Mouse (Mus musculus): ENCODE results near the gene Kank2. TPM values are rescaled to one million over a fixed set of nuclear protein-coding genes. Genes with fewer than 3 reads are reported as not detected.

Gene Kank2
- polyA plus RNA-seq, 1 experiment from 2014 or later, result 23.3 TPM

DNA sequence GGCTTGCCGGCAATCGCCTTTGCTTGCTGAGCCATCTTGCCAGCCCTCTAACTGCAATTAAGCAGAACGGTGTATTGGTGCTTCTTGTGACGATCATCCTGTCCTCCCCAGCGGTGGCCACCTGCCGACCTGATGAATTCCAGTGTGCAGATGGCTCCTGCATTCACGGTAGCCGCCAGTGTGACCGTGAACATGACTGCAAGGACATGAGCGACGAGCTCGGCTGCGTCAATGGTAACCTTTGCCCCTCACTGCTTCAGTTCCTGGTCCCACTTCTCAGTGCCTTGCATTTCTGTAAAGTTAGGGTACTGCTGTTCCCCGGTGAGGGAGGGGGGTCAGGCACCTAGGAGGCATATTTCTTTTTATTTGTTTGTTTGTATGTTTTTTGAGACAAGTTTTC, 63.4 kb downstream of the Kank2 start:
- DNase-seq (ENCODE audit: low spot score) (no peak), ATAC-seq (no peak)
- Histone ChIP-seq H3K4me3 (ENCODE audit: low read depth, low read length) (no peak overlapping the region), H3K4me2 (replicated peaks; ENCODE audit: low read depth, low read length) (no peak overlapping the region), H3K27me3 (replicated peaks; ENCODE audit: insufficient read depth, low read length) (no peaks in the 10 kb centered on the region), H3K4me1 (ENCODE audit: insufficient read depth, low read depth, low read length) (no peaks in the 10 kb centered on the region), H3K9ac (replicated peaks; ENCODE audit: low read depth) (no peak overlapping the region), H3K9me3 (ENCODE audit: low read length) (no peaks in the 10 kb centered on the region), H3K27ac (ENCODE audit: low read length) (no peak overlapping the region), H3K36me3 (ENCODE audit: insufficient read depth, low read length) (peaks cover 40% of the 10 kb centered on the region)
- TF ChIP-seq CTCF (IDR thresholded peaks at IDR 0.05) (no peak), EP300 (IDR thresholded peaks at IDR 0.05) (no peak)
- WGBS, result 89% methylated on average over 14 of the region's 14 CpGs

DNA sequence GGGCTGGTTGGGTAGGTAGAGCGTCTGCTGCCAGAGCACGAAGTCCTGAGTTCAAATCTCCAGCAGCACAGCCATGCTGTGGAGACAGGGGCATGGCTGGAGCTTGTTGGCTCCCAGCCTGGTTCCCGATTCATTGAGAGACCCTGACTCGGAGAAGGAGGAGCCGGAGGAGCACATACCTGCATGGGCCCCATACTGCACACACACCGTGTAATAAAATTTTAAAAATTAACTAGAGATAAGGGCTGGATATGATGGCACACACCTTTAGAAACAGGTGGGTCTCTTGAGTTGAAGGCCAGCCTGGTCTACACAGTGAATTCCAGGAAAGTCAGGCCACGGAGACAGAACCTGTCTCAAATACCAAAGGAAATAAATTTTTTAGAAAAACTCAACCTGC, 64.6 kb downstream of the Kank2 start:
- no peaks in the 10 kb centered on the region for H3K9me3 ChIP-seq (ENCODE audit: low read length)
- TF ChIP-seq CTCF (IDR thresholded peaks at IDR 0.05) (no peak), EP300 (IDR thresholded peaks at IDR 0.05) (no peak)
- WGBS, result 88% methylated on average over 7 of the region's 7 CpGs

DNA sequence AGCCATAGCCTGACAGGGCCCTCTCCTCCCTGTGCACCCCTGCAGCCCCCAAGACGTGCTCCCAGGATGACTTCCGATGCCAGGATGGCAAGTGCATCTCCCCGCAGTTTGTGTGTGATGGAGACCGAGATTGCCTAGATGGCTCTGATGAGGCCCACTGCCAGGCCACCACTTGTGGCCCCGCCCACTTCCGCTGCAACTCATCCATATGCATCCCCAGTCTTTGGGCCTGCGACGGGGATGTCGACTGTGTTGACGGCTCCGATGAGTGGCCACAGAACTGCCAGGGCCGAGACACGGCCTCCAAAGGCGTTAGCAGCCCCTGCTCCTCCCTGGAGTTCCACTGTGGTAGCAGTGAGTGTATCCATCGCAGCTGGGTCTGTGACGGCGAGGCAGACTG, 65.1 kb downstream of the Kank2 start:
- Histone ChIP-seq H3K4me3 (ENCODE audit: low read depth, low read length) (no peak overlapping the region), H3K27ac (ENCODE audit: low read length) (no peak overlapping the region), H3K27me3 (replicated peaks; ENCODE audit: insufficient read depth, low read length) (no peaks in the 10 kb centered on the region), H3K4me2 (replicated peaks; ENCODE audit: low read depth, low read length) (no peak overlapping the region), H3K9me3 (ENCODE audit: low read length) (no peaks in the 10 kb centered on the region), H3K9ac (replicated peaks; ENCODE audit: low read depth) (no peak overlapping the region), H3K4me1 (ENCODE audit: insufficient read depth, low read depth, low read length) (no peaks in the 10 kb centered on the region), H3K36me3 (ENCODE audit: insufficient read depth, low read length) (peaks cover 32% of the 10 kb centered on the region; the same call in 1 of the 2 replicates)
- WGBS, result 94% methylated on average over 16 of the region's 17 CpGs
- TF ChIP-seq CTCF (IDR thresholded peaks at IDR 0.05) (no peak), EP300 (IDR thresholded peaks at IDR 0.05) (no peak)
- DNase-seq (ENCODE audit: low spot score), result no peak
- no peak for ATAC-seq

More for the DNA sequence above, 64.6 kb downstream of the Kank2 start:
- DNase-seq (ENCODE audit: low spot score), result no peak
- H3K9ac ChIP-seq (replicated peaks; ENCODE audit: low read depth), result no peak overlapping the region
- ATAC-seq, result no peak
- H3K4me1 ChIP-seq (ENCODE audit: insufficient read depth, low read depth, low read length), result no peaks in the 10 kb centered on the region
- H3K4me3 ChIP-seq (ENCODE audit: low read depth, low read length), result no peak overlapping the region
- no peak overlapping the region for H3K27ac ChIP-seq (ENCODE audit: low read length)
- H3K36me3 ChIP-seq (ENCODE audit: insufficient read depth, low read length), result peaks cover 38% of the 10 kb centered on the region; the same call in 1 of the 2 replicates
- no peaks in the 10 kb centered on the region for H3K27me3 ChIP-seq (replicated peaks; ENCODE audit: insufficient read depth, low read length)
- H3K4me2 ChIP-seq (replicated peaks; ENCODE audit: low read depth, low read length), result no peak overlapping the region

DNA sequence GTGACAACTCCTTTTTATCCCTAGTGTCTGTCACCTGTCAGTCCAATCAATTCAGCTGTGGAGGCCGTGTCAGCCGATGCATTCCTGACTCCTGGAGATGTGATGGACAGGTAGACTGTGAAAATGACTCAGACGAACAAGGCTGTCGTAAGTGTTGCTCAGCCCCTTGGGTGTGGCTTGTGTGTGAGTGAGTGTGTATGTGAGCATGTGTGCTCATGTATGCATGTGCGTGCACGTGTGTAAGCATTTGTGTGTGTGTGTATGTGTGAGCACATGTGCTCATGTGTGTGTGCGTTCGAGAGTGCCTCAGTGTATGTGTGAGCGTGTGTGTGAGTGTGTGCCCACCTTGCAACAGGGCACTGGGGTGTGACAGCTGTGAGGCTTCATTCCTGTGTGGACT, 66.3 kb downstream of the Kank2 start:
- H3K27me3 ChIP-seq (replicated peaks; ENCODE audit: insufficient read depth, low read length), result no peaks in the 10 kb centered on the region
- ATAC-seq (no peak), DNase-seq (ENCODE audit: low spot score) (no peak)
- TF ChIP-seq CTCF (IDR thresholded peaks at IDR 0.05), result no peak
- TF ChIP-seq EP300 (IDR thresholded peaks at IDR 0.05), result no peak
- no peak overlapping the region for H3K4me2 ChIP-seq (replicated peaks; ENCODE audit: low read depth, low read length)
- H3K4me3 ChIP-seq (ENCODE audit: low read depth, low read length), result no peak overlapping the region
- H3K4me1 ChIP-seq (ENCODE audit: insufficient read depth, low read depth, low read length), result no peaks in the 10 kb centered on the region
- WGBS, result 95% methylated on average over 9 of the region's 9 CpGs
- H3K9me3 ChIP-seq (ENCODE audit: low read length), result no peaks in the 10 kb centered on the region
- H3K36me3 ChIP-seq (ENCODE audit: insufficient read depth, low read length), result peaks cover 23% of the 10 kb centered on the region; the same call in 1 of the 2 replicates
- H3K9ac ChIP-seq (replicated peaks; ENCODE audit: low read depth), result no peak overlapping the region
- no peak overlapping the region for H3K27ac ChIP-seq (ENCODE audit: low read length)

DNA sequence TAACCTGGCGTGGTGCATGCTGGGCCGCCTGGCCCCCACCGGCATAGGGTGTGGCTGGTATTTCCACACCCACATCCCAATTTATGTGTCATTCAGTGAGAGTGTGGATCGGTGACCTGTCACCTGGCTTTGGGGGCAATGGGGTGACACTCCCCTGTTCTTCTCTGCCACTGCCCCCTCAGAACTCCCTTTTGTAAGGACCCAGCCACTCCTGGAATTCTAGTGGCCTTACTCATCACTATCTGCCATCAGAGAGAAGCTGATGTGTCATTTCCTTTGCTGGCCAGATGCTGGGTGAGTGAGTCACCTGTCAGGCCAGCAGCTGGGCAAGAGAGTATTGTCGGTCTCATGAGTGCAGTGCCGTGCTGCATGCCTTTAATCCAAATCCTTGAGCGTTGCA, 69.3 kb downstream of the Kank2 start:
- Histone ChIP-seq H3K27me3 (replicated peaks; ENCODE audit: insufficient read depth, low read length) (no peaks in the 10 kb centered on the region), H3K4me1 (ENCODE audit: insufficient read depth, low read depth, low read length) (peaks cover 8% of the 10 kb centered on the region; the same call in 1 of the 2 replicates), H3K36me3 (ENCODE audit: insufficient read depth, low read length) (peaks cover 12% of the 10 kb centered on the region; the same call in 1 of the 2 replicates), H3K9ac (replicated peaks; ENCODE audit: low read depth) (no peak overlapping the region), H3K27ac (ENCODE audit: low read length) (no peak overlapping the region), H3K4me3 (ENCODE audit: low read depth, low read length) (no peak overlapping the region), H3K4me2 (replicated peaks; ENCODE audit: low read depth, low read length) (no peak overlapping the region), H3K9me3 (ENCODE audit: low read length) (no peaks in the 10 kb centered on the region)
- DNase-seq (ENCODE audit: low spot score), result peak; percentile 59
- ATAC-seq, result peak; percentile 64
- 75% methylated on average over 7 of the region's 7 CpGs for WGBS
- no peak for TF ChIP-seq CTCF (IDR thresholded peaks at IDR 0.05)
- peak; percentile 63; the same call in 1 of the 2 replicates for TF ChIP-seq EP300 (IDR thresholded peaks at IDR 0.05)

DNA sequence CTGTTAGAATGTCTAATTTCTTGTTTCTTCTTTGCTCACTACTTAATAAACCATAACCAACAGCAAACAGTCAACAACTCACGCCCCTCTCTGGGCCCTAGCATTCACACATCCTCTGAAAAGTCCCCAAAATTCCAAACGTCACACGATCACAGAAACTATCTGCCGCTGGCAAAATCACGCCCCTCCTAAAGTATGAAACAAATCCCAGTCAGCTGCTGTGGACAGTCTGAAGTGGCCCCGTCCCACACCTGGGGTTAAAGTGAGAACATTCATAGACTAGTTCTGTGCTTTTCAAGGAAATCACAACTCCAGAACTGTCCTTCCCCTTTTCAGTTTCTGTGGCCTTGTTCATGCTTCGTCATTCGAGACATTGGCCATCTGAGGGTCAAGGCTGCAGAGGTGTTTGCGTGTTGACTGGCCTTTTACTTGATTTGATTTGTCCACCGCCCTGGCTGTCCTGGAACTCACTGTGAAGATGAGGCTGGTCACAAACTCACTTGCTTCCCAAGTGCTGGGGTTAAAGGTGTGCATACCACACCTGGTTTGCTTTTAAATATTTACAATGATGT, 70.2 kb downstream of the Kank2 start:
- Histone ChIP-seq H3K27ac (ENCODE audit: low read length) (0 out of 2 replicates have a peak overlapping the region, but pooled peaks have one; percentile 12), H3K27me3 (replicated peaks; ENCODE audit: insufficient read depth, low read length) (no peaks in the 10 kb centered on the region), H3K4me1 (ENCODE audit: insufficient read depth, low read depth, low read length) (peaks cover 8% of the 10 kb centered on the region; the same call in 1 of the 2 replicates), H3K9me3 (ENCODE audit: low read length) (no peaks in the 10 kb centered on the region), H3K9ac (replicated peaks; ENCODE audit: low read depth) (no peak overlapping the region), H3K4me2 (replicated peaks; ENCODE audit: low read depth, low read length) (no peak overlapping the region), H3K4me3 (ENCODE audit: low read depth, low read length) (no peak overlapping the region), H3K36me3 (ENCODE audit: insufficient read depth, low read length) (peaks cover 3% of the 10 kb centered on the region; the same call in 1 of the 2 replicates)
- DNase-seq (ENCODE audit: low spot score), result peak; percentile 34
- no peak for ATAC-seq
- TF ChIP-seq CTCF (IDR thresholded peaks at IDR 0.05), result no peak
- no peak for TF ChIP-seq EP300 (IDR thresholded peaks at IDR 0.05)
- WGBS, result 76% methylated on average over 10 of the region's 10 CpGs
